Mouse (Mus musculus) bone marrow, adult 2 months (tissue): ENCODE data around the gene Hoxa9.

Experiments
- CTCF ChIP-seq: fragments of 200-500 bp; IDR thresholded peaks from 2 replicates; pipeline ENCODE4 v1.5.1; 2011; ENCODE audit warnings: low read length, control low read depth; ENCODE audit not compliant: control insufficient read depth, insufficient read depth
- POLR2A ChIP-seq: fragments of 200-500 bp; IDR thresholded peaks from 2 replicates; pipeline ENCODE4 v1.6.1; 2011; ENCODE audit warnings: low read depth, mild to moderate bottlenecking, control low read depth, low read length, borderline replicate concordance; ENCODE audit not compliant: control insufficient read depth

DNA sequence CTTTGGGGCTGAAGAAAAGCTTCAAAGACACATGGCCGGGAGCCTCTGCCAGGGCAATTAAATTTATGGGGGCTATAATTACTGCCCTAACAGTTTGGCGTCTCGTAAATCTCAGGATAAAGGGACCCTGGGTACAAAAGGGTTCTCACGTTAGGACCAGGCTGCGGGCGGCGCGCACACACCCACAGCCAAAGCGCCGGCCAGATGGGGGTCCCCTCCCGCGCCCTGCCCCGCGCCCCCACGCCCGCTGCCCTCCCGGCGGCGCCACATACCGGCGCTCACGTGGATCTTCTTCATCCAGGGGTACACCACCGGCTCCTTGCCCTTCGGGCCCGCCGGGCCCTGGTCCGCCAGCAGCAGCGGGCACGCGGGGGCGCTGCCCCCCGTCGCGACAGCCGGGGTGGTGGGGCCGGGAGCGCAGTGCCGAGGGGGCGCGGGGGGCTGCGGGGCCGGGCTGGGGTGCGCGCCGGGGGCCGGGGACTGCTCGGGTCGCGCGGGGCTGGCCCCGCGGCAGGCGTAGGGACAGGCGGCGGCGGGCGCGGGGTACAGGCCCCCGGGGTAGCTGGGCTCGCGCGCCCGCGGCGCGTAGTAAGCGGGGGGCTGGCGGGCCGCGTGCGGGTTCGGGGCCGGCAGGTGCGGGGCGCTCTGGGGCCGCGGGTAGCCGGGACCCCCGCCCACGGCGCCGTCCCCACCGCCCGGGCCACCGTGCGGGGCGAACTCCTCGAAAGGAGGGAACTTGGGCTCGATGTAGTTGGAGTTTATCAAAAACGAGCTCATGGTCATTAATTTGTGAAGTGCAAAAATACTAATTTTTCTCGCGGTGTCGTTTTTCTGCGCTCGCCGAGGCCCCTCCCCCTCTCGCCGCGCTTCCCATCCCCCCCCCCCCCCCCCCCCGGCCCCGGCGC lies 39.7 kb downstream of the Hoxa9 start, which contains the start of gene Hoxa4:
- TF ChIP-seq CTCF (no peak), POLR2A (no peak)
